Mouse (Mus musculus): ENCODE measurements around the gene Rbms3. TPM values are rescaled to one million over a fixed set of nuclear protein-coding genes. Genes with fewer than 3 reads are reported as not detected.

Rbms3 gene
- total and polyA plus RNA-seq, 2 experiments = 2.4 to 4.0 TPM

GRCm38 (mm10) chr9:116728655-116729054, 901.1 kb downstream of the Rbms3 start:
- H3K27me3 ChIP-seq (ENCODE audit: control insufficient read depth, insufficient read depth, low read length) = no peaks in the 10 kb centered on the region
- TF ChIP-seq POLR2A (IDR thresholded peaks at IDR 0.05; ENCODE audit: extremely low read depth, insufficient read depth, low read length) = no peak
- TF ChIP-seq CTCF (IDR thresholded peaks at IDR 0.05; ENCODE audit: low read depth, low read length) = no peak
- no peaks in the 10 kb centered on the region for H3K36me3 ChIP-seq (ENCODE audit: control insufficient read depth, insufficient read depth, low read length)
- no peak overlapping the region for H3K4me3 ChIP-seq (ENCODE audit: insufficient read depth, low read depth, low read length)
- no peak overlapping the region for H3K27ac ChIP-seq (replicated peaks; ENCODE audit: insufficient read depth, low read depth, low read length)
- no peaks in the 10 kb centered on the region for H3K79me2 ChIP-seq (ENCODE audit: control insufficient read depth, insufficient read depth, low read length)
- H3K4me1 ChIP-seq (ENCODE audit: control insufficient read depth, insufficient read depth, low read length) = no peaks in the 10 kb centered on the region
- no peak for DNase-seq (ENCODE audit: extremely low read depth, low read depth, low spot score)
- WGBS = 81% methylated on average over 7 of the region's 7 CpGs
- no peak overlapping the region for H3K9ac ChIP-seq (ENCODE audit: low read depth, low read length)

GRCm38 (mm10) chr9:116728093-116728492, 901.6 kb downstream of the Rbms3 start:
- Histone ChIP-seq H3K9ac (ENCODE audit: low read depth, low read length) (no peak overlapping the region), H3K27ac (replicated peaks; ENCODE audit: insufficient read depth, low read depth, low read length) (no peak overlapping the region), H3K4me3 (ENCODE audit: insufficient read depth, low read depth, low read length) (no peak overlapping the region), H3K4me1 (ENCODE audit: control insufficient read depth, insufficient read depth, low read length) (no peaks in the 10 kb centered on the region), H3K27me3 (ENCODE audit: control insufficient read depth, insufficient read depth, low read length) (no peaks in the 10 kb centered on the region), H3K36me3 (ENCODE audit: control insufficient read depth, insufficient read depth, low read length) (no peaks in the 10 kb centered on the region), H3K79me2 (ENCODE audit: control insufficient read depth, insufficient read depth, low read length) (no peaks in the 10 kb centered on the region)
- 72% methylated on average over 3 of the region's 3 CpGs for WGBS
- DNase-seq (ENCODE audit: extremely low read depth, low read depth, low spot score) = no peak
- TF ChIP-seq POLR2A (IDR thresholded peaks at IDR 0.05; ENCODE audit: extremely low read depth, insufficient read depth, low read length) = no peak
- TF ChIP-seq CTCF (IDR thresholded peaks at IDR 0.05; ENCODE audit: low read depth, low read length) = no peak

GRCm38 (mm10) chr9:116724581-116724980, 905.1 kb downstream of the Rbms3 start:
- DNase-seq (ENCODE audit: extremely low read depth, low read depth, low spot score) = no peak
- no peaks in the 10 kb centered on the region for H3K4me1 ChIP-seq (ENCODE audit: control insufficient read depth, insufficient read depth, low read length)
- no peaks in the 10 kb centered on the region for H3K79me2 ChIP-seq (ENCODE audit: control insufficient read depth, insufficient read depth, low read length)
- H3K9ac ChIP-seq (ENCODE audit: low read depth, low read length) = no peak overlapping the region
- no peak overlapping the region for H3K4me3 ChIP-seq (ENCODE audit: insufficient read depth, low read depth, low read length)
- no peaks in the 10 kb centered on the region for H3K27me3 ChIP-seq (ENCODE audit: control insufficient read depth, insufficient read depth, low read length)
- WGBS = 61% methylated on average over 5 of the region's 5 CpGs
- H3K36me3 ChIP-seq (ENCODE audit: control insufficient read depth, insufficient read depth, low read length) = no peaks in the 10 kb centered on the region
- no peak overlapping the region for H3K27ac ChIP-seq (replicated peaks; ENCODE audit: insufficient read depth, low read depth, low read length)
- TF ChIP-seq CTCF (IDR thresholded peaks at IDR 0.05; ENCODE audit: low read depth, low read length) (no peak), POLR2A (IDR thresholded peaks at IDR 0.05; ENCODE audit: extremely low read depth, insufficient read depth, low read length) (no peak)

- no peak overlapping the region for H3K27ac ChIP-seq (replicated peaks; ENCODE audit: insufficient read depth, low read depth, low read length)
- H3K36me3 ChIP-seq (ENCODE audit: control insufficient read depth, insufficient read depth, low read length) = no peaks in the 10 kb centered on the region
- WGBS = 68% methylated on average over 1 of the region's 1 CpGs
- DNase-seq (ENCODE audit: extremely low read depth, low read depth, low spot score) = no peak
- H3K79me2 ChIP-seq (ENCODE audit: control insufficient read depth, insufficient read depth, low read length) = no peaks in the 10 kb centered on the region
- H3K4me1 ChIP-seq (ENCODE audit: control insufficient read depth, insufficient read depth, low read length) = no peaks in the 10 kb centered on the region
- no peak overlapping the region for H3K4me3 ChIP-seq (ENCODE audit: insufficient read depth, low read depth, low read length)
- H3K9ac ChIP-seq (ENCODE audit: low read depth, low read length) = no peak overlapping the region
- H3K27me3 ChIP-seq (ENCODE audit: control insufficient read depth, insufficient read depth, low read length) = no peaks in the 10 kb centered on the region
- TF ChIP-seq POLR2A (IDR thresholded peaks at IDR 0.05; ENCODE audit: extremely low read depth, insufficient read depth, low read length) = no peak
- TF ChIP-seq CTCF (IDR thresholded peaks at IDR 0.05; ENCODE audit: low read depth, low read length) = no peak
Measured at GRCm38 (mm10) chr9:116703119-116703518, 926.6 kb downstream of the Rbms3 start.

- H3K36me3 ChIP-seq (ENCODE audit: control insufficient read depth, insufficient read depth, low read length) = no peaks in the 10 kb centered on the region
- TF ChIP-seq CTCF (IDR thresholded peaks at IDR 0.05; ENCODE audit: low read depth, low read length) (no peak), POLR2A (IDR thresholded peaks at IDR 0.05; ENCODE audit: extremely low read depth, insufficient read depth, low read length) (no peak)
- no peaks in the 10 kb centered on the region for H3K27me3 ChIP-seq (ENCODE audit: control insufficient read depth, insufficient read depth, low read length)
- H3K27ac ChIP-seq (replicated peaks; ENCODE audit: insufficient read depth, low read depth, low read length) = no peak overlapping the region
- no peaks in the 10 kb centered on the region for H3K79me2 ChIP-seq (ENCODE audit: control insufficient read depth, insufficient read depth, low read length)
- 82% methylated on average over 1 of the region's 1 CpGs for WGBS
- H3K4me3 ChIP-seq (ENCODE audit: insufficient read depth, low read depth, low read length) = no peak overlapping the region
- H3K4me1 ChIP-seq (ENCODE audit: control insufficient read depth, insufficient read depth, low read length) = no peaks in the 10 kb centered on the region
- no peak overlapping the region for H3K9ac ChIP-seq (ENCODE audit: low read depth, low read length)
- DNase-seq (ENCODE audit: extremely low read depth, low read depth, low spot score) = no peak
Measured at GRCm38 (mm10) chr9:116702611-116703010, 927.1 kb downstream of the Rbms3 start.

- H3K4me3 ChIP-seq (ENCODE audit: insufficient read depth, low read depth, low read length) = no peak overlapping the region
- H3K79me2 ChIP-seq (ENCODE audit: control insufficient read depth, insufficient read depth, low read length) = no peaks in the 10 kb centered on the region
- no peaks in the 10 kb centered on the region for H3K36me3 ChIP-seq (ENCODE audit: control insufficient read depth, insufficient read depth, low read length)
- TF ChIP-seq POLR2A (IDR thresholded peaks at IDR 0.05; ENCODE audit: extremely low read depth, insufficient read depth, low read length) (no peak), CTCF (IDR thresholded peaks at IDR 0.05; ENCODE audit: low read depth, low read length) (no peak)
- H3K9ac ChIP-seq (ENCODE audit: low read depth, low read length) = no peak overlapping the region
- 67% methylated on average over 11 of the region's 11 CpGs for WGBS
- no peaks in the 10 kb centered on the region for H3K27me3 ChIP-seq (ENCODE audit: control insufficient read depth, insufficient read depth, low read length)
- no peaks in the 10 kb centered on the region for H3K4me1 ChIP-seq (ENCODE audit: control insufficient read depth, insufficient read depth, low read length)
- H3K27ac ChIP-seq (replicated peaks; ENCODE audit: insufficient read depth, low read depth, low read length) = peak overlapping the region; percentile 89
- peak; percentile 8 for DNase-seq (ENCODE audit: extremely low read depth, low read depth, low spot score)
Measured at GRCm38 (mm10) chr9:116701511-116702179, 928.1 kb downstream of the Rbms3 start.

Measured in liver, adult 2 months (tissue).